Mouse (Mus musculus): Measurements from ENCODE around the gene Tpd52l1. TPM values are rescaled to one million over a fixed set of nuclear protein-coding genes. Genes with fewer than 3 reads are reported as not detected.
A peak's percentile ranks its signal among the peaks of the same experiment; 100 is the strongest.

Gene Tpd52l1
- 53.6 and 62.1 TPM in 2 replicates for polyA plus RNA-seq (2015; fragmentation: Nextera tagmentation; extraction: Ambion mirVana)

GRCm38 (mm10) chr10:31445291-31446124 is at the start of gene Tpd52l1:
Tpd52l1 (minus strand) TSS chr10:31445958.
- H3K4me2 ChIP-seq (ENCODE audit: low read length), result peak within 1 kb of the TSS; percentile 84
- no peaks in the 10 kb centered on the region for H3K27me3 ChIP-seq (ENCODE audit: control insufficient read depth, insufficient read depth, low read depth, low read length)
- no peaks in the 10 kb centered on the region for H3K9me3 ChIP-seq (replicated peaks; ENCODE audit: control insufficient read depth, low read length, poor library complexity, severe bottlenecking)
- no peak within 1 kb of the TSS for H3K27ac ChIP-seq (ENCODE audit: low read length)
- H3K9ac ChIP-seq (ENCODE audit: low read depth, low read length), result peak within 1 kb of the TSS; percentile 68
- peak; percentile 100 for ATAC-seq
- H3K4me1 ChIP-seq (ENCODE audit: control insufficient read depth, insufficient read depth, low read length), result no peaks in the 10 kb centered on the region
- peak within 1 kb of the TSS; percentile 63 for H3K4me3 ChIP-seq (ENCODE audit: low read depth, low read length)
- 1% methylated on average over 58 of the region's 59 CpGs for WGBS
- H3K36me3 ChIP-seq (ENCODE audit: control insufficient read depth, insufficient read depth, low read length), result no peaks in the 10 kb centered on the region

- WGBS, result 94% methylated on average over 1 of the region's 1 CpGs
- Histone ChIP-seq H3K27ac (ENCODE audit: low read length) (no peak overlapping the region), H3K4me2 (ENCODE audit: low read length) (no peak overlapping the region), H3K4me3 (ENCODE audit: low read depth, low read length) (no peak overlapping the region), H3K9ac (ENCODE audit: low read depth, low read length) (no peak overlapping the region), H3K36me3 (ENCODE audit: control insufficient read depth, insufficient read depth, low read length) (0 out of 2 replicates have a peak, but pooled peaks cover 5% of the 10 kb centered on the region), H3K4me1 (ENCODE audit: control insufficient read depth, insufficient read depth, low read length) (no peaks in the 10 kb centered on the region), H3K9me3 (replicated peaks; ENCODE audit: control insufficient read depth, low read length, poor library complexity, severe bottlenecking) (no peaks in the 10 kb centered on the region), H3K27me3 (ENCODE audit: control insufficient read depth, insufficient read depth, low read depth, low read length) (no peaks in the 10 kb centered on the region)
- ATAC-seq, result no peak
These were observed 48.5 kb upstream of the Tpd52l1 start for GRCm38 (mm10) chr10:31494296-31494695.

GRCm38 (mm10) chr10:31467043-31467898 is 21.5 kb upstream of the Tpd52l1 start:
- ATAC-seq, result no peak
- no peaks in the 10 kb centered on the region for H3K27me3 ChIP-seq (ENCODE audit: control insufficient read depth, insufficient read depth, low read depth, low read length)
- H3K4me2 ChIP-seq (ENCODE audit: low read length), result no peak overlapping the region
- no peak overlapping the region for H3K9ac ChIP-seq (ENCODE audit: low read depth, low read length)
- no peaks in the 10 kb centered on the region for H3K4me1 ChIP-seq (ENCODE audit: control insufficient read depth, insufficient read depth, low read length)
- H3K4me3 ChIP-seq (ENCODE audit: low read depth, low read length), result no peak overlapping the region
- H3K27ac ChIP-seq (ENCODE audit: low read length), result no peak overlapping the region
- H3K36me3 ChIP-seq (ENCODE audit: control insufficient read depth, insufficient read depth, low read length), result no peaks in the 10 kb centered on the region
- WGBS, result 81% methylated on average over 10 of the region's 10 CpGs
- no peaks in the 10 kb centered on the region for H3K9me3 ChIP-seq (replicated peaks; ENCODE audit: control insufficient read depth, low read length, poor library complexity, severe bottlenecking)

GRCm38 (mm10) chr10:31465840-31466541 is 20.2 kb upstream of the Tpd52l1 start:
- ATAC-seq, result 0 out of 2 replicates have a peak, but pooled peaks have one; percentile 45
- Histone ChIP-seq H3K27ac (ENCODE audit: low read length) (no peak overlapping the region), H3K4me1 (ENCODE audit: control insufficient read depth, insufficient read depth, low read length) (no peaks in the 10 kb centered on the region), H3K9ac (ENCODE audit: low read depth, low read length) (no peak overlapping the region), H3K36me3 (ENCODE audit: control insufficient read depth, insufficient read depth, low read length) (no peaks in the 10 kb centered on the region), H3K27me3 (ENCODE audit: control insufficient read depth, insufficient read depth, low read depth, low read length) (no peaks in the 10 kb centered on the region), H3K9me3 (replicated peaks; ENCODE audit: control insufficient read depth, low read length, poor library complexity, severe bottlenecking) (no peaks in the 10 kb centered on the region), H3K4me3 (ENCODE audit: low read depth, low read length) (no peak overlapping the region), H3K4me2 (ENCODE audit: low read length) (no peak overlapping the region)
- 82% methylated on average over 6 of the region's 6 CpGs for WGBS

GRCm38 (mm10) chr10:31465424-31465823 is 19.7 kb upstream of the Tpd52l1 start:
- Histone ChIP-seq H3K4me1 (ENCODE audit: control insufficient read depth, insufficient read depth, low read length) (no peaks in the 10 kb centered on the region), H3K9ac (ENCODE audit: low read depth, low read length) (no peak overlapping the region), H3K27ac (ENCODE audit: low read length) (no peak overlapping the region), H3K27me3 (ENCODE audit: control insufficient read depth, insufficient read depth, low read depth, low read length) (no peaks in the 10 kb centered on the region), H3K36me3 (ENCODE audit: control insufficient read depth, insufficient read depth, low read length) (no peaks in the 10 kb centered on the region), H3K4me3 (ENCODE audit: low read depth, low read length) (no peak overlapping the region), H3K9me3 (replicated peaks; ENCODE audit: control insufficient read depth, low read length, poor library complexity, severe bottlenecking) (no peaks in the 10 kb centered on the region), H3K4me2 (ENCODE audit: low read length) (no peak overlapping the region)
- 85% methylated on average over 4 of the region's 4 CpGs for WGBS
- ATAC-seq, result no peak

- no peak overlapping the region for H3K4me3 ChIP-seq (ENCODE audit: low read depth, low read length)
- no peaks in the 10 kb centered on the region for H3K4me1 ChIP-seq (ENCODE audit: control insufficient read depth, insufficient read depth, low read length)
- H3K4me2 ChIP-seq (ENCODE audit: low read length), result no peak overlapping the region
- H3K9ac ChIP-seq (ENCODE audit: low read depth, low read length), result no peak overlapping the region
- 92% methylated on average over 2 of the region's 2 CpGs for WGBS
- H3K9me3 ChIP-seq (replicated peaks; ENCODE audit: control insufficient read depth, low read length, poor library complexity, severe bottlenecking), result no peaks in the 10 kb centered on the region
- no peak for ATAC-seq
- no peaks in the 10 kb centered on the region for H3K36me3 ChIP-seq (ENCODE audit: control insufficient read depth, insufficient read depth, low read length)
- H3K27me3 ChIP-seq (ENCODE audit: control insufficient read depth, insufficient read depth, low read depth, low read length), result no peaks in the 10 kb centered on the region
- H3K27ac ChIP-seq (ENCODE audit: low read length), result no peak overlapping the region
These were observed 17.3 kb upstream of the Tpd52l1 start for GRCm38 (mm10) chr10:31463044-31463443.

GRCm38 (mm10) chr10:31456806-31457205 is 11.0 kb upstream of the Tpd52l1 start:
- H3K4me1 ChIP-seq (ENCODE audit: control insufficient read depth, insufficient read depth, low read length), result no peaks in the 10 kb centered on the region
- H3K9ac ChIP-seq (ENCODE audit: low read depth, low read length), result no peak overlapping the region
- no peak overlapping the region for H3K4me2 ChIP-seq (ENCODE audit: low read length)
- H3K9me3 ChIP-seq (replicated peaks; ENCODE audit: control insufficient read depth, low read length, poor library complexity, severe bottlenecking), result no peaks in the 10 kb centered on the region
- WGBS, result 39% methylated on average over 1 of the region's 1 CpGs
- no peak overlapping the region for H3K27ac ChIP-seq (ENCODE audit: low read length)
- no peaks in the 10 kb centered on the region for H3K36me3 ChIP-seq (ENCODE audit: control insufficient read depth, insufficient read depth, low read length)
- H3K27me3 ChIP-seq (ENCODE audit: control insufficient read depth, insufficient read depth, low read depth, low read length), result no peaks in the 10 kb centered on the region
- no peak for ATAC-seq
- no peak overlapping the region for H3K4me3 ChIP-seq (ENCODE audit: low read depth, low read length)

- Histone ChIP-seq H3K27ac (ENCODE audit: low read length) (no peak overlapping the region), H3K9ac (ENCODE audit: low read depth, low read length) (no peak overlapping the region), H3K4me3 (ENCODE audit: low read depth, low read length) (no peak overlapping the region), H3K36me3 (ENCODE audit: control insufficient read depth, insufficient read depth, low read length) (no peaks in the 10 kb centered on the region), H3K4me1 (ENCODE audit: control insufficient read depth, insufficient read depth, low read length) (no peaks in the 10 kb centered on the region), H3K4me2 (ENCODE audit: low read length) (no peak overlapping the region), H3K27me3 (ENCODE audit: control insufficient read depth, insufficient read depth, low read depth, low read length) (no peaks in the 10 kb centered on the region), H3K9me3 (replicated peaks; ENCODE audit: control insufficient read depth, low read length, poor library complexity, severe bottlenecking) (no peaks in the 10 kb centered on the region)
- WGBS, result 47% methylated on average over 1 of the region's 1 CpGs
- ATAC-seq, result no peak
These were observed 1.3 kb upstream of the Tpd52l1 start for GRCm38 (mm10) chr10:31447083-31447482.

All from midbrain, embryonic 16.5 days (tissue).